25 mouse cellular contexts compared by ENCODE assay signal in the genomic region with DNA sequence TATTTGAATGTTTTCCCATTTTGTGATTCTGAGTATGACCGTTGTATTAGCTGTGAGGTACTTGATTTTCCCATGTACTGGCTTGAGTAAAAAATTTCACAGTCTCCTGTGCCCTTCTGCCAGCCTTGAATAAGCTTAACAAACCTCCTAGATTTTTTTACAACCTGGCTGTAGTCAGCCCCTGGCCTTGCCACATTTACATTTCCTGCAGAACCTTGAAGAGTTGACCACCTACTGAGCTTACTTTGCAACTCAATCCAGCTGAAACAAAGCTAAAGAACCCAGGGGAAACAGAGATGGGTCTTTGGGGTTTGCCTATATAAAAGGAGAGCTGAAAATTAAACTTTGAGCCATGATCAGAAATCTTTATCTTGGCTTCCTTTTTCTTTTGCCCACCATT.
"Had no signal": no experiment of that assay in that cellular context is flagged by ENCODE, and none has a peak within 500 bp of the region (broad histone marks: within the 10 kb centered on the region; RNA-seq: fewer than 3 reads in every experiment).

No protein-coding gene starts in this region.

- H3K4me3 ChIP-seq: heart, adult 2 months; heart, embryonic 13.5 days; heart, embryonic 15.5 days; hindbrain, embryonic 13.5 days; hindbrain, embryonic 15.5 days; kidney, embryonic 15.5 days; limb, embryonic 13.5 days; limb, embryonic 15.5 days; liver, embryonic 12.5 days had no signal

- H3K27ac ChIP-seq: heart, adult 2 months; heart, embryonic 13.5 days; heart, embryonic 15.5 days; hindbrain, embryonic 13.5 days; hindbrain, embryonic 15.5 days; hindbrain, postnatal 0 days; kidney, embryonic 15.5 days; kidney, postnatal 0 days; limb, embryonic 13.5 days; limb, embryonic 15.5 days; liver, embryonic 12.5 days; liver, embryonic 14.5 days had no signal

- H3K36me3 ChIP-seq: heart, embryonic 13.5 days; heart, embryonic 15.5 days; hindbrain, embryonic 13.5 days; hindbrain, embryonic 15.5 days; kidney, embryonic 15.5 days; limb, embryonic 13.5 days; limb, embryonic 15.5 days; liver, embryonic 12.5 days had no signal

- H3K27me3 ChIP-seq: heart, embryonic 13.5 days; heart, embryonic 15.5 days; hindbrain, embryonic 13.5 days; hindbrain, embryonic 15.5 days; kidney, embryonic 15.5 days; limb, embryonic 13.5 days; limb, embryonic 15.5 days; liver, embryonic 12.5 days had no signal

- H3K9me3 ChIP-seq: heart, embryonic 13.5 days; heart, embryonic 15.5 days; hindbrain, embryonic 13.5 days; hindbrain, embryonic 15.5 days; kidney, embryonic 15.5 days; limb, embryonic 13.5 days; limb, embryonic 15.5 days; liver, embryonic 12.5 days had no signal

- H3K4me1 ChIP-seq: heart, embryonic 13.5 days; heart, embryonic 15.5 days; hindbrain, embryonic 13.5 days; hindbrain, embryonic 15.5 days; kidney, embryonic 15.5 days; limb, embryonic 13.5 days; limb, embryonic 15.5 days; liver, embryonic 12.5 days had no signal

- DNase-seq: gastrocnemius, postnatal 14 days; gastrocnemius, postnatal 36 days; heart, adult 11 months; heart, adult 2 months; heart, postnatal 14 days; heart, postnatal 36 days; kidney, adult 11 months; kidney, adult 2 months; kidney, adult 9 months; kidney, postnatal 14 days; kidney, postnatal 36 days; layer of hippocampus, adult 9-11 months; layer of hippocampus, postnatal 36 days; left cerebral cortex, postnatal 4 days had no signal

- H3K9ac ChIP-seq: heart, embryonic 13.5 days; heart, embryonic 15.5 days; hindbrain, embryonic 13.5 days; hindbrain, embryonic 15.5 days; kidney, embryonic 15.5 days; limb, embryonic 13.5 days; limb, embryonic 15.5 days; liver, embryonic 12.5 days; liver, embryonic 14.5 days had no signal
